10 mouse cellular contexts compared by ENCODE assay signal in the genomic region with DNA sequence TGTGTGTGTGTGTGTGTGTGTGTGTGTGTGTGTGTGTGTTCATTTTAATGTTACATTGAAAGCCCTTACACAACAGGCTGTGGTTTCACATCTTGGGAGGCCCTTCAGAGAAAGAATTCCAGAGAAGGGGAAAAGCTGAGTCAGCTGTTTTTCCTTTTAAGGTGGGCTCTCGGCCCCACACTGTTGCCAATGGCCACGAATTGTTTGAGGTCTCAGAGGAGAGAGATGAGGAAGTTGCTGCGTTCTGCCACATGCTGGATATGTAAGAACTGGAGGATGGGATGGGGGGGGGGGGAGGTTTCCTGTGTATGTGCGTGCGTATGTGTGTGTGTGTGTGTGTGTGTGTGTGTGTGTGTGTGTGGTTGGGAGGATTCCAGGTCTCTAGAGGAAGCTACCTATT. TPM values are rescaled to one million over a fixed set of nuclear protein-coding genes. Genes with fewer than 3 reads are reported as not detected.
A peak's percentile ranks its signal among the peaks of the same experiment; 100 is the strongest.
DNase-seq lines count a peak whose midpoint lies in the region; ATAC-seq and TF ChIP-seq lines count a peak whose summit lies in the region.
"Had no signal": no experiment of that assay in that cellular context is flagged by ENCODE, and none has a peak within 500 bp of the region (broad histone marks: within the 10 kb centered on the region; RNA-seq: fewer than 3 reads in every experiment).

No protein-coding gene starts in this region.

- peaks cover 34% of the 10 kb centered on the region for H3K4me1 ChIP-seq in lung, embryonic 16.5 days (replicated peaks; ENCODE audit: control insufficient read depth, insufficient read depth, low read length)
- H3K4me1 ChIP-seq in lung, adult 2 months (ENCODE audit: control insufficient read depth, insufficient read depth, low read length), result peaks cover 23% of the 10 kb centered on the region
- peaks cover 17% of the 10 kb centered on the region; the same call in 1 of the 2 replicates for H3K4me1 ChIP-seq in hindbrain, embryonic 14.5 days (replicated peaks; ENCODE audit: control insufficient read depth, insufficient read depth, low read length)

- no peak overlapping the region for H3K4me3 ChIP-seq in lung, embryonic 16.5 days (ENCODE audit: low read length)
- no peak overlapping the region for H3K4me3 ChIP-seq in lung, adult 2 months (replicated peaks; ENCODE audit: extremely low read depth, low read depth, low read length)
- H3K4me3 ChIP-seq in hindbrain, embryonic 14.5 days (replicated peaks; ENCODE audit: low read length), result no peak overlapping the region
- H3K4me3 ChIP-seq: erythroblast, embryonic 14.5 days had no signal

- H3K9ac ChIP-seq in lung, embryonic 16.5 days (ENCODE audit: low read length), result no peak overlapping the region
- no peak overlapping the region for H3K9ac ChIP-seq in hindbrain, embryonic 14.5 days

- peak overlapping the region; percentile 62 for H3K27ac ChIP-seq in lung, embryonic 16.5 days (ENCODE audit: low read length)
- peak overlapping the region; percentile 56 for H3K27ac ChIP-seq in hindbrain, embryonic 14.5 days

- no peak overlapping the region for H3K4me2 ChIP-seq in lung, embryonic 16.5 days (ENCODE audit: low read depth, low read length)
- H3K4me2 ChIP-seq in hindbrain, embryonic 14.5 days (replicated peaks), result no peak overlapping the region

- H3K36me3 ChIP-seq in lung, embryonic 16.5 days (ENCODE audit: control insufficient read depth, insufficient read depth, low read length), result no peaks in the 10 kb centered on the region
- H3K36me3 ChIP-seq in hindbrain, embryonic 14.5 days (replicated peaks; ENCODE audit: control insufficient read depth, insufficient read depth), result peaks cover 32% of the 10 kb centered on the region
- H3K36me3 ChIP-seq in splenic B cell, adult 2 months (ENCODE audit: control insufficient read depth, insufficient read depth, low read length, poor library complexity, severe bottlenecking), result peaks cover 23% of the 10 kb centered on the region

- no peak for TF ChIP-seq POLR2A in lung, adult 2 months (IDR thresholded peaks at IDR 0.05; ENCODE audit: borderline replicate concordance, extremely low read depth, low read depth, low read length)

- no peak for TF ChIP-seq CTCF in lung, adult 2 months (IDR thresholded peaks at IDR 0.05; ENCODE audit: insufficient read depth, low read length)

- 29% methylated on average over 5 of the region's 5 CpGs for WGBS in lung, embryonic 16.5 days
- 14% methylated on average over 5 of the region's 5 CpGs for WGBS in lung, adult 2 months
- 62% methylated on average over 5 of the region's 5 CpGs for WGBS in hindbrain, embryonic 14.5 days

- peak; percentile 48 for DNase-seq in embryo, embryonic 10.5 days (ENCODE audit: low spot score)
- DNase-seq in embryo, embryonic 11 days, result no peak
- DNase-seq in lung, adult 2 months, result no peak
- no peak for DNase-seq in hindbrain, embryonic 14.5 days (ENCODE audit: low spot score)
- peak; percentile 58 for DNase-seq in splenic B cell, adult 2 months (ENCODE audit: low read depth, low spot score)
- DNase-seq in adrenal gland, postnatal 36 days, result no peak
- DNase-seq in adrenal gland, adult 8-10 months, result no peak
- DNase-seq: adrenal gland, adult 2 months had no signal

- peak; percentile 32; the same call in 1 of the 2 replicates for ATAC-seq in lung, embryonic 16.5 days (ENCODE audit: low read depth)
- ATAC-seq in hindbrain, embryonic 14.5 days (ENCODE audit: low FRiP score), result no peak

- H3K27me3 ChIP-seq in lung, embryonic 16.5 days (ENCODE audit: control insufficient read depth, insufficient read depth, low read depth, low read length), result no peaks in the 10 kb centered on the region
- H3K27me3 ChIP-seq in hindbrain, embryonic 14.5 days (ENCODE audit: control insufficient read depth, insufficient read depth, low read length), result no peaks in the 10 kb centered on the region
- no peaks in the 10 kb centered on the region for H3K27me3 ChIP-seq in splenic B cell, adult 2 months (ENCODE audit: control insufficient read depth, insufficient read depth, low read length, poor library complexity, severe bottlenecking)

- H3K9me3 ChIP-seq in lung, embryonic 16.5 days (ENCODE audit: control insufficient read depth, low read length), result no peaks in the 10 kb centered on the region
- no peaks in the 10 kb centered on the region for H3K9me3 ChIP-seq in hindbrain, embryonic 14.5 days (ENCODE audit: control insufficient read depth, low read length)

RNA-seq across cellular contexts. Expression of a gene that starts 24.7 kb away (rescaled TPM):
- 5.3 and 6.2 TPM in 2 replicates for polyA plus RNA-seq in lung, embryonic 16.5 days (2015; fragmentation: Nextera tagmentation; extraction: Ambion mirVana)
- 10.1 and 11.9 TPM in 2 replicates for polyA plus RNA-seq in lung, adult 2 months (2012; rRNA removed)
- 13.7 and 14.8 TPM in 2 replicates for polyA plus RNA-seq in hindbrain, embryonic 14.5 days (2014; fragmentation: Nextera tagmentation; extraction: Ambion mirVana)
- 1 to 10 TPM; 5.4 to 6.3 TPM for total RNA-seq in adrenal gland, postnatal 36 days (2021)
- 10 to 100 TPM in 2 of 4 experiments, 1 to 10 TPM in 2; 6.1 to 12.5 (median 8.5) TPM for total RNA-seq in adrenal gland, adult 8-10 months (2022)

RNA-seq across cellular contexts. Expression of a gene that starts 39.8 kb away (rescaled TPM):
- polyA plus RNA-seq in lung, embryonic 16.5 days (2015; fragmentation: Nextera tagmentation; extraction: Ambion mirVana), result 33.3 and 33.4 TPM in 2 replicates
- 28.8 and 45.9 TPM in 2 replicates for polyA plus RNA-seq in lung, adult 2 months (2012; rRNA removed)
- 42.4 and 51.8 TPM in 2 replicates for polyA plus RNA-seq in hindbrain, embryonic 14.5 days (2014; fragmentation: Nextera tagmentation; extraction: Ambion mirVana)
- 10 to 100 TPM; 66.4 to 83.1 TPM for total RNA-seq in adrenal gland, postnatal 36 days (2021)
- 100 to 1,000 TPM in 2 of 4 experiments, 10 to 100 TPM in 2; 58.6 to 172 (median 91.8) TPM for total RNA-seq in adrenal gland, adult 8-10 months (2022)

Comparison
In these comparisons a context has a peak if more than half of its experiments do, and no peak if none do; other contexts are left out.
1. DNase-seq: peak in embryo, embryonic 10.5 days (single experiment) and splenic B cell, adult 2 months (single experiment); none in embryo, embryonic 11 days (single experiment), lung, adult 2 months (single experiment), hindbrain, embryonic 14.5 days (single experiment), adrenal gland, postnatal 36 days (0 of 2) and adrenal gland, adult 8-10 months (single experiment).